Mouse (Mus musculus) kidney, adult 2 months (tissue): Measurements from ENCODE around the gene Fam83g.

Experiments
- CTCF ChIP-seq: fragments of 200-500 bp; conservative IDR thresholded peaks from 2 replicates; pipeline ENCODE4 v1.5.1; 2011; ENCODE audit warnings: low read depth, mild to moderate bottlenecking, control low read depth, low read length, moderate library complexity, mixed read lengths; ENCODE audit not compliant: insufficient read depth, insufficient read length
- POLR2A ChIP-seq: fragments of 200-500 bp; IDR thresholded peaks from one replicate; pipeline ENCODE4 v1.6.1; 2011; ENCODE audit warnings: low read depth, low read length, control low read depth

- TF ChIP-seq CTCF = no peak
- no peak for TF ChIP-seq POLR2A
These were observed 36.7 kb downstream of the Fam83g start, which contains the start of gene Slc5a10 for GRCm38 (mm10) chr11:61720636-61721035.
